In genomic region chr10:67384568-67384958, GRCm38 (mm10) we compare ENCODE assay signal across 18 mouse cellular contexts.
DNase-seq lines count a peak whose midpoint lies in the region; ATAC-seq and TF ChIP-seq lines count a peak whose summit lies in the region.
"Had no signal": no experiment of that assay in that cellular context is flagged by ENCODE, and none has a peak within 500 bp of the region (broad histone marks: within the 10 kb centered on the region; RNA-seq: fewer than 3 reads in every experiment).

No protein-coding gene starts in this region.

- peak; percentile 61 for DNase-seq in heart, adult 11 months
- DNase-seq in heart, postnatal 36 days = no peak
- peak; percentile 46 for DNase-seq in kidney, adult 18-20 months
- DNase-seq in kidney, postnatal 14 days = peak; percentile 30
- DNase-seq in frontal cortex, postnatal 14 days (ENCODE audit: low spot score in 2 of 2) = no peak
- DNase-seq in liver, postnatal 0 days = no peak
- DNase-seq: adrenal gland, postnatal 36 days; heart, postnatal 14 days; right cerebral cortex, postnatal 14 days; thymus, postnatal 25 days had no signal

- H3K4me1 ChIP-seq in liver, embryonic 12.5 days = no peaks in the 10 kb centered on the region
- H3K4me1 ChIP-seq in liver, postnatal 0 days (ENCODE audit: insufficient read depth) = no peaks in the 10 kb centered on the region
- H3K4me1 ChIP-seq: intestine, embryonic 15.5 days had no signal

- 49% methylated on average over 4 of the region's 4 CpGs for WGBS in liver, embryonic 12.5 days (ENCODE audit: insufficient replicate concordance)
- WGBS in liver, postnatal 0 days (ENCODE audit: insufficient replicate concordance) = 59% methylated on average over 4 of the region's 4 CpGs

- H3K27me3 ChIP-seq in liver, embryonic 12.5 days (replicated peaks) = no peaks in the 10 kb centered on the region
- no peaks in the 10 kb centered on the region for H3K27me3 ChIP-seq in liver, postnatal 0 days (ENCODE audit: insufficient read depth, low read length)
- H3K27me3 ChIP-seq: intestine, embryonic 15.5 days; limb, embryonic 12.5 days had no signal

- intact Hi-C loops in heart, postnatal 36 days (cut with DNase I) = no loop called here

- H3K36me3 ChIP-seq in liver, embryonic 12.5 days = no peaks in the 10 kb centered on the region
- no peaks in the 10 kb centered on the region for H3K36me3 ChIP-seq in liver, postnatal 0 days (replicated peaks; ENCODE audit: insufficient read depth, low read length)
- H3K36me3 ChIP-seq: intestine, embryonic 15.5 days; limb, embryonic 12.5 days had no signal

- no peak overlapping the region for H3K27ac ChIP-seq in liver, embryonic 12.5 days
- no peak overlapping the region for H3K27ac ChIP-seq in liver, postnatal 0 days (ENCODE audit: low read depth)
- H3K27ac ChIP-seq: hindbrain, embryonic 14.5 days; intestine, embryonic 15.5 days; limb, embryonic 12.5 days; liver, embryonic 14.5 days had no signal

- no peak for ATAC-seq in liver, embryonic 12.5 days
- ATAC-seq in liver, postnatal 0 days = no peak
- ATAC-seq: intestine, embryonic 15.5 days; lung, postnatal 0 days; midbrain, embryonic 16.5 days had no signal

- no peak for TF ChIP-seq CTCF in liver, postnatal 0 days (IDR thresholded peaks at IDR 0.05; ENCODE audit: low read depth)

- no peak overlapping the region for H3K4me3 ChIP-seq in liver, embryonic 12.5 days
- no peak overlapping the region for H3K4me3 ChIP-seq in liver, postnatal 0 days (ENCODE audit: low read depth, low read length)
- H3K4me3 ChIP-seq: intestine, embryonic 15.5 days; limb, embryonic 12.5 days had no signal

- H3K9ac ChIP-seq in liver, embryonic 12.5 days = no peak overlapping the region
- H3K9ac ChIP-seq in liver, postnatal 0 days (replicated peaks) = no peak overlapping the region
- H3K9ac ChIP-seq: hindbrain, embryonic 14.5 days; intestine, embryonic 15.5 days; limb, embryonic 12.5 days; liver, embryonic 14.5 days had no signal

- no peak overlapping the region for H3K4me2 ChIP-seq in liver, embryonic 12.5 days
- H3K4me2 ChIP-seq in liver, postnatal 0 days (ENCODE audit: low read depth, low read length) = no peak overlapping the region
- H3K4me2 ChIP-seq: heart, embryonic 11.5 days; hindbrain, embryonic 14.5 days; intestine, embryonic 15.5 days; limb, embryonic 12.5 days had no signal

- H3K9me3 ChIP-seq in liver, embryonic 12.5 days (replicated peaks) = no peaks in the 10 kb centered on the region
- no peaks in the 10 kb centered on the region for H3K9me3 ChIP-seq in liver, postnatal 0 days (ENCODE audit: low read length)
- H3K9me3 ChIP-seq: intestine, embryonic 15.5 days; limb, embryonic 12.5 days had no signal

- no peak for TF ChIP-seq EP300 in liver, postnatal 0 days (IDR thresholded peaks at IDR 0.05; ENCODE audit: low read depth)

Comparison
In these comparisons a context has a peak if more than half of its experiments do, and no peak if none do; other contexts are left out.
1. DNase-seq: peak in heart, adult 11 months (single experiment), kidney, adult 18-20 months (single experiment) and kidney, postnatal 14 days (single experiment); none in heart, postnatal 36 days (0 of 2), frontal cortex, postnatal 14 days (0 of 2) and liver, postnatal 0 days (single experiment).